Mouse (Mus musculus): ENCODE results near the gene Sncb. TPM values are rescaled to one million over a fixed set of nuclear protein-coding genes. Genes with fewer than 3 reads are reported as not detected.

Gene Sncb
- total and polyA plus RNA-seq, 2 experiments from 2014 or later, result not detected

DNA sequence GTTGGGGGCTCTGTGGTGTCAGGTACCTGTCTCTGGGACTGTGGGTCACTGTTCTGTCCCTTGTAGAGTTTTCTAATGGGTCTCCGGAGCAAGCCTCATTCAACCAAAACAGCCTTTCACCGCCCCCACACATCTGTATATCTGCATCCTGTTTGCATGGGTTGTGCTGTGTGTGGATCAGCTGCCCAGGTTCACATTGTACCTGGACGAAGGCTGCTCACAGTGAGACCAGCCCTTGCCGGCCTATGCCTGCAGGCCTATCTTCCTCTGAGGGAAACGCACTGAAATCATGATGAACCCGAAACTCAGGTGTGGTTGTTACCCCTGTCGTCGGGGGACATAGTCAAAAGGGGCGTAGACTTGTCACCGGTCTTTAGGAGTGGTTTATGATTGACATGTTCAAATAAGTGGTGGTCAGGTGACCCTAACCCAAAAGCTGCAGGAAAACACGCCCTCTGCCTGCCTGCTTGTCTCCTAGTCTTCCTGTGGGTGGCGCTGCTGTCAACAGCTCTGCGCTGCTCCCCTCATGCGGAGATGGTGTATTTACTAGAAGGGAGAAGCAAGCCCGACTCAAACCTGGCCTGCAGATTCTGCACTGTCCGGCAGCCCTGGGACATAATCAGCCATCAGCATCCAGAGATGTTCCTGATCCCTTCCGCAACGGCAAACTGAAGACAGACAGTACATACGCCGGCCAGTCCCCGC lies 38.9 kb upstream of the Sncb start:
- DNase-seq (ENCODE audit: low spot score) (no peak), ATAC-seq (ENCODE audit: insufficient read depth, low read depth) (no peak)
- no peaks in the 10 kb centered on the region for H3K36me3 ChIP-seq (replicated peaks; ENCODE audit: control insufficient read depth, insufficient read depth, low read length)
- peaks cover 19% of the 10 kb centered on the region; the same call in 1 of the 2 replicates for H3K27me3 ChIP-seq (ENCODE audit: control insufficient read depth, insufficient read depth, low read length)
- no peak for TF ChIP-seq EP300 (IDR thresholded peaks at IDR 0.05; ENCODE audit: low read depth)
- TF ChIP-seq CTCF (IDR thresholded peaks at IDR 0.05; ENCODE audit: low read depth), result peak; percentile 16; the same call in 1 of the 2 replicates
- H3K27ac ChIP-seq (ENCODE audit: low read depth), result no peak overlapping the region
- WGBS, result 40% methylated on average over 21 of the region's 21 CpGs
- H3K4me2 ChIP-seq (ENCODE audit: low read depth, low read length), result no peak overlapping the region
- H3K4me1 ChIP-seq (ENCODE audit: control insufficient read depth, insufficient read depth), result no peaks in the 10 kb centered on the region
- no peaks in the 10 kb centered on the region for H3K9me3 ChIP-seq (replicated peaks; ENCODE audit: control insufficient read depth, low read length)
- H3K9ac ChIP-seq (replicated peaks; ENCODE audit: low read depth, low read length), result no peak overlapping the region
- H3K4me3 ChIP-seq (ENCODE audit: low read depth, low read length), result no peak overlapping the region

DNA sequence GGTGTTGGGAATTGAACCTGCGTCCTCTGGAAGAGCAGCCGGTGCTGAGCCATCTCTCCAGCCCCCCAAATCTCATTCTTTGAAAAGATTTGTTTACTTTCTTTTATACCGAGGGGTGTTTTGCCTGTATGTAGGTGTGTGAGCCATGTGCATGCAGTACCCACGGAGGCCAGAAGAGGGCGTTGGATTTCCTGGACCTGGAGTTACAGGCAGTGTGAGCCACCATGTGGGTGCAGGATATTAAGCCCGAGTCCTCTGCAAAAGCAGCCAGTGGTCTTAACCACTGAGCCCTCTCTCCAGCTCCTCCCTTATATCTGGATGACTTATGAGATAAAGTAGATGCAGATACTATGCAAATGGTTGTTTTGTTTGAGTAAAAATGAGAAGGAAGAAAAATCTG lies 36.6 kb upstream of the Sncb start:
- Histone ChIP-seq H3K4me1 (ENCODE audit: control insufficient read depth, insufficient read depth) (no peaks in the 10 kb centered on the region), H3K9me3 (replicated peaks; ENCODE audit: control insufficient read depth, low read length) (no peaks in the 10 kb centered on the region), H3K9ac (replicated peaks; ENCODE audit: low read depth, low read length) (no peak overlapping the region), H3K27me3 (ENCODE audit: control insufficient read depth, insufficient read depth, low read length) (peaks cover 23% of the 10 kb centered on the region), H3K4me2 (ENCODE audit: low read depth, low read length) (no peak overlapping the region), H3K36me3 (replicated peaks; ENCODE audit: control insufficient read depth, insufficient read depth, low read length) (no peaks in the 10 kb centered on the region), H3K27ac (ENCODE audit: low read depth) (no peak overlapping the region), H3K4me3 (ENCODE audit: low read depth, low read length) (no peak overlapping the region)
- ATAC-seq (ENCODE audit: insufficient read depth, low read depth) (no peak), DNase-seq (ENCODE audit: low spot score) (no peak)
- 82% methylated on average over 6 of the region's 6 CpGs for WGBS
- TF ChIP-seq CTCF (IDR thresholded peaks at IDR 0.05; ENCODE audit: low read depth) (no peak), EP300 (IDR thresholded peaks at IDR 0.05; ENCODE audit: low read depth) (no peak)

DNA sequence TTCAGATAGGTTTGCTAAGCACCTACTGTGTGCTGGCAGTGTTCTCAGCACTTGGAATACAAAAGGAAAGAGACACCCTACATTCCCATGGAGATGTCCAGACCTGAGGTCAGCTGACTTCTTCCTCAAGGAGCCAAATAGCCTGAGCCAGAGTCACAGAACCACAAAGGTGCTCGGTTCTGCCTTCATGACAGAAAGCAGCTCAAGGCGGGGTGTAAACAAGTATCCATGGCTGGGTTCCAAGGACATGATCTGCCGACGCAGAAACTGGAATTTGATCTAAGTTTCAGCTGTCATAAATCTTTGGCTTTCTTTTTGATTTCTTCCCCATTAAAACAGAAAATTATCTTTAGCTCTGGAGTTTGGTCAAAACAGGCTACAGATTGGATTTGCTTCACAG lies 33.8 kb upstream of the Sncb start:
- no peak overlapping the region; the same call in 1 of the 2 replicates for H3K4me2 ChIP-seq (ENCODE audit: low read depth, low read length)
- no peak for DNase-seq (ENCODE audit: low spot score)
- no peaks in the 10 kb centered on the region for H3K4me1 ChIP-seq (ENCODE audit: control insufficient read depth, insufficient read depth)
- H3K36me3 ChIP-seq (replicated peaks; ENCODE audit: control insufficient read depth, insufficient read depth, low read length), result no peaks in the 10 kb centered on the region
- 54% methylated on average over 4 of the region's 4 CpGs for WGBS
- no peak overlapping the region for H3K9ac ChIP-seq (replicated peaks; ENCODE audit: low read depth, low read length)
- H3K9me3 ChIP-seq (replicated peaks; ENCODE audit: control insufficient read depth, low read length), result no peaks in the 10 kb centered on the region
- H3K27me3 ChIP-seq (ENCODE audit: control insufficient read depth, insufficient read depth, low read length), result peaks cover 16% of the 10 kb centered on the region
- H3K4me3 ChIP-seq (ENCODE audit: low read depth, low read length), result no peak overlapping the region
- TF ChIP-seq EP300 (IDR thresholded peaks at IDR 0.05; ENCODE audit: low read depth) (no peak), CTCF (IDR thresholded peaks at IDR 0.05; ENCODE audit: low read depth) (no peak)
- no peak overlapping the region for H3K27ac ChIP-seq (ENCODE audit: low read depth)
- no peak for ATAC-seq (ENCODE audit: insufficient read depth, low read depth)

DNA sequence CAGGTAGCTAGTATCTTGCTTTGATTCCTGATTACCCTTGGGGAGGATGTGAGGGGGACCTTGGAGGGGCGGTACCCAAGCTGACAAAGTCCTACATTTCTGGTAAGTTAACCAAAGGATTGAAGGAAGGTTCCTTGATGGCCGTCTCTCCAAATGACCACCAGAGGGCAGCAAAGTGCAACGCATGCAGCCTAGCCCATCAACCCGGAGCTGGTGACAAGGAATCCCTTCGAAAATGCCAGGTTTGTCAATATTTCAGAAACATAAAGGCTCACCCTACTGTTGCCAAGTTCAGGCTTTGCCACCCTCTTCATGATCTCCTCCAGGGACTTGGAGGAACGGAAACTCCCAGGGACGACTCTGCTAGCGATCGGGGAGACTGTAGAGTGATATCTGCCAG lies 33.3 kb upstream of the Sncb start:
- Histone ChIP-seq H3K27ac (ENCODE audit: low read depth) (no peak overlapping the region), H3K9me3 (replicated peaks; ENCODE audit: control insufficient read depth, low read length) (no peaks in the 10 kb centered on the region), H3K36me3 (replicated peaks; ENCODE audit: control insufficient read depth, insufficient read depth, low read length) (no peaks in the 10 kb centered on the region), H3K4me3 (ENCODE audit: low read depth, low read length) (no peak overlapping the region), H3K4me1 (ENCODE audit: control insufficient read depth, insufficient read depth) (no peaks in the 10 kb centered on the region), H3K9ac (replicated peaks; ENCODE audit: low read depth, low read length) (no peak overlapping the region), H3K27me3 (ENCODE audit: control insufficient read depth, insufficient read depth, low read length) (peaks cover 15% of the 10 kb centered on the region), H3K4me2 (ENCODE audit: low read depth, low read length) (peak overlapping the region; percentile 42)
- DNase-seq (ENCODE audit: low spot score) (peak; percentile 29), ATAC-seq (ENCODE audit: insufficient read depth, low read depth) (no peak)
- TF ChIP-seq EP300 (IDR thresholded peaks at IDR 0.05; ENCODE audit: low read depth), result no peak
- TF ChIP-seq CTCF (IDR thresholded peaks at IDR 0.05; ENCODE audit: low read depth), result peak; percentile 90
- 7% methylated on average over 9 of the region's 9 CpGs for WGBS

DNA sequence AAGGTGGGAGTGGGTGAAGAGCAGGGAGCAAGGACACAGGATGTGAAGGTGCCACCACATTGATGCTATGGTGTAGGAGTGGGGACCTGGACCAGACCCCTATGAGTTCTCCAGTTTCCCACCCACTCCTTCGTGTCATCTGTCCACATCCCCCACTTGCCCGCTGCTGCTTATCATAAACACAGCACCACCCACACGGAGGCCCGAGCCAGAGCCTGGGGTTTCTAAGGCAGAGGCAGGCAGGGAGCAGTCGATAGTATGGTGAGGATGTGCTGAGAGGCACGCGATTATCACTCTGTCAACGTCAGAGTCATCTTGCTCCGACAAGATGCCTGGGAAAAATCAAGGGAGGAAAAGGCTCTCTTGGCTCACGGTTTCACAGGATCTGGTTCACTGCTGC lies 32.3 kb upstream of the Sncb start:
- H3K9ac ChIP-seq (replicated peaks; ENCODE audit: low read depth, low read length), result no peak overlapping the region
- H3K4me3 ChIP-seq (ENCODE audit: low read depth, low read length), result no peak overlapping the region
- DNase-seq (ENCODE audit: low spot score) (no peak), ATAC-seq (ENCODE audit: insufficient read depth, low read depth) (no peak)
- peaks cover 15% of the 10 kb centered on the region for H3K27me3 ChIP-seq (ENCODE audit: control insufficient read depth, insufficient read depth, low read length)
- no peak overlapping the region for H3K4me2 ChIP-seq (ENCODE audit: low read depth, low read length)
- 42% methylated on average over 10 of the region's 10 CpGs for WGBS
- no peak for TF ChIP-seq CTCF (IDR thresholded peaks at IDR 0.05; ENCODE audit: low read depth)
- TF ChIP-seq EP300 (IDR thresholded peaks at IDR 0.05; ENCODE audit: low read depth), result no peak
- H3K4me1 ChIP-seq (ENCODE audit: control insufficient read depth, insufficient read depth), result no peaks in the 10 kb centered on the region
- H3K9me3 ChIP-seq (replicated peaks; ENCODE audit: control insufficient read depth, low read length), result no peaks in the 10 kb centered on the region
- no peaks in the 10 kb centered on the region for H3K36me3 ChIP-seq (replicated peaks; ENCODE audit: control insufficient read depth, insufficient read depth, low read length)
- H3K27ac ChIP-seq (ENCODE audit: low read depth), result no peak overlapping the region
